Mouse (Mus musculus): Measurements from ENCODE around the gene Hnrnpl. TPM values are rescaled to one million over a fixed set of nuclear protein-coding genes. Genes with fewer than 3 reads are reported as not detected.
"Not testable (repeated sequence)": the region's sequence is repeated elsewhere in the genome, so short reads cannot be mapped to it uniquely, and the experiment has no call there.

Gene Hnrnpl
- polyA plus RNA-seq, 1 experiment from 2014 or later: 69.0 TPM

DNA sequence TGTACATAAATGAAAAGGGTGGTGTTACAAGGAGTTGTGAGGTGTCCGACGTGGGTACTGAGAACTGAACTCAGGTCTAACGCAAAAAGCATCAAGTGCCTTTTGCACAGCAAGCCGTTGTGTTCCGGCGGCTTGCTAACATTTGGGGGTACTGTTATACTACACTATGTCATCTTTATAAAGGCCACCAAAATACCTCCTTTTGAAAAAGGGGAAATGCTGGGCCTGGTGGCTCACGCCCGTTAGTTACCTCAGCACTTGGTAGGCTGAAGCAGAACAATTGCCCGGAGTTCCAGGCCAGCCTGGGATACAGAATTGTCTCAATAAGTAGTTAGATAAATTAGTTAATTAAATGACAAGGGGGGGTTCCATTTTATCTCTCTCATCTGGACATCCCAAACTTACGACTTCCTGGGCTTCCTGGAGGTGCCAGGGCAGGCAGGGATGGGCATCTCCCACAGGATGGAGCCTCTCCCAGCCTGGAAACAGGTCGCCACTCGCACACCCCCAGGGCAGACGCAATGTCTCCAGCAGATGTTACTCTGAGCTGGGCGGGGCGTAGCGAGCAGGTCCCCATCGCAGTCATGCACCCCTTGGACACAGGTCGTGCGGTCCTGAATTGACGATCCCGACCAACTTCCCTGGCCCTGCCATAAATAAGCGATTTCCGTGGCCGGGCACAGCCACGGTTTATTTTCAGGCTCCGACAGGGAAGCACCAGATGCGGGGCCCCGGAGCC lies 58.6 kb downstream of the Hnrnpl start:
- ATAC-seq (ENCODE audit: low read depth): no peak
- H3K4me2 ChIP-seq (ENCODE audit: low read depth, low read length): no peak overlapping the region; the same call in 1 of the 2 replicates
- 85% methylated on average over 28 of the region's 28 CpGs for WGBS (ENCODE audit: insufficient replicate concordance)
- H3K9ac ChIP-seq (ENCODE audit: low read depth, low read length): no peak overlapping the region
- no peak overlapping the region for H3K27ac ChIP-seq (ENCODE audit: low read length)
- H3K4me1 ChIP-seq (ENCODE audit: control insufficient read depth, low read depth, low read length): peaks cover 13% of the 10 kb centered on the region
- H3K27me3 ChIP-seq (ENCODE audit: control insufficient read depth, insufficient read depth, low read depth, low read length): no peaks in the 10 kb centered on the region
- no peak overlapping the region for H3K4me3 ChIP-seq (ENCODE audit: low read depth, low read length)
- no peaks in the 10 kb centered on the region for H3K9me3 ChIP-seq (replicated peaks; ENCODE audit: control insufficient read depth, low read length)
- no peaks in the 10 kb centered on the region for H3K36me3 ChIP-seq (ENCODE audit: control insufficient read depth, insufficient read depth)

DNA sequence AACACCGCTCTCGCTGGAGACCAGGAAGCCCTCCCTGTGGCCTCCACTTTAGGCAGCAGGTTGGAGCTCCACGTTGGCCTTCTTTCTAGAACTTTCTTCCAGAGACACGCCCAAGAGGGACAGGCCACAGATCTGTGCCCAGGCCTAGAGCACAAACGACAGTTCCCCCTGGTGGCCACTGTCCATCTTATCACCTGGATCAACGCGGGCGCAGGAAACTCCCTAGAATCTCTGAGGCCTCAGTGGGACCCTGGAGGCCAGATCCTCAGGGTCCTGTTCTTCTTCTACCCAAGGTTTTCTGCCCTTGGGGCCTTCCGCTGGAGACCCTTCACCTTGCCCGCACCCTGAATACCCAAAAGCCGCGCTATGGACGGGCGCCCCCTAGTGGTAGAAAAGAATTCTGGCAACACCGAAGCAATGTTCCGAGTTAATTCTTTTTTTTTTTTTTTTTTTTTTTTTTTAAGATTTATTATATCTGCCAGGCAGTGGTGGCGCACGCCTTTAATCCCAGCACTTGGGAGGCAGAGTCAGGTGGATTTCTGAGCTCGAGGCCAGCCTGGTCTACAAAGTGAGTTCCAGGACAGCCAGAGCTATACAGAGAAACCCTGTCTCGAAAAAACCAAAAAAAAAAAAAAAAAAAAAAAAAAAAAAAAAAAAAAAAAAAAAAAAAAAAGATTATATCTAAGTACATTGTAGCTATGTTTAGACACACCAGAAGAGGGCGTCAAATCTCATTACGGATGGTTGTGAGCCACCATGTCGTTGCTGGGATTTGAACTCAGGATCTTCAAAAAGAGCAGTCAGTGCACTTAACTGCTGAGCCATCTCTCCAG lies 59.4 kb downstream of the Hnrnpl start:
- peak overlapping the region; percentile 34 for H3K9ac ChIP-seq (ENCODE audit: low read depth, low read length)
- not testable (repeated sequence) for H3K9me3 ChIP-seq (replicated peaks; ENCODE audit: control insufficient read depth, low read length); H3K27me3 ChIP-seq (ENCODE audit: control insufficient read depth, insufficient read depth, low read depth, low read length); H3K27ac ChIP-seq (ENCODE audit: low read length); H3K36me3 ChIP-seq (ENCODE audit: control insufficient read depth, insufficient read depth)
- H3K4me2 ChIP-seq (ENCODE audit: low read depth, low read length): peak overlapping the region; percentile 49
- peak overlapping the region; percentile 22; the same call in 1 of the 2 replicates for H3K4me3 ChIP-seq (ENCODE audit: low read depth, low read length)
- peaks cover 13% of the 10 kb centered on the region for H3K4me1 ChIP-seq (ENCODE audit: control insufficient read depth, low read depth, low read length)
- 15% methylated on average over 23 of the region's 23 CpGs for WGBS (ENCODE audit: insufficient replicate concordance)
- peak; percentile 61 for ATAC-seq (ENCODE audit: low read depth)

DNA sequence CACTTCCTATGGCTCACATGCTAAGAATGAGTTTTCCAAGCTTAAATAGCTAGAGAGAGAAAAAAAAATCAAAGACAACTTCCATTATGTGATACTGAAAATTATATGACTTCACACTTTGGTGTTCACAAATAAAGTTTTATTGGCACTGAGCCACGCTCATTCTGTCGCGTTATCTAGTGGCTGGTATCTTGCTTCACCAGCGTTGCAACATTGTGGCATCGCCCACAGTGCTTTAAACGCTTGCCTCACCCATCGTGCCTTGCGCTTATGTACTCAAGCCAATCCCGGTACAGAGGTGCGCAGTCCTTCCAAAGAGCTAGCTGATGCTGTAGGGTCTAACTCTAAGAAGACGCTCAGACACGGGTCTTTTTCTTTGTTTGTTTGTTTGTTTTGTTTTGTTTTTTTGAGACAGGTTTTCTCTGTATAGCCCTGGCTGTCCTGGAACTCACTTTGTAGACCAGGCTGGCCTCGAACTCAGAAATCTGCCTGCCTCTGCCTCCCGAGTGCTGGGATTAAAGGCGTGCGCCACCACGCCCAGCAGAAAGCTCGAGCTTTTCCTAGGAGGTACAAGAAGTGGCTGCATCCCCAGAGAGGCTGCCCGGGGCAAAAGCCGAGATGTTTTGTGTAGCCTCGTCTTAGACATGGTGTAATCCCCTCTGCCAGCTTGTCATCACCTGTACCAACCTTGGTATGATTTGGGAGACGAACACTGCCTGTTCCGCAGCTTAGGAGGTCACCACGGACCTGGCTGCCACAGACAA lies 62.7 kb downstream of the Hnrnpl start:
- no peak overlapping the region for H3K4me2 ChIP-seq (ENCODE audit: low read depth, low read length)
- WGBS (ENCODE audit: insufficient replicate concordance): 63% methylated on average over 24 of the region's 24 CpGs
- ATAC-seq (ENCODE audit: low read depth): peak; percentile 43; the same call in 1 of the 2 replicates
- no peaks in the 10 kb centered on the region for H3K9me3 ChIP-seq (replicated peaks; ENCODE audit: control insufficient read depth, low read length)
- H3K27ac ChIP-seq (ENCODE audit: low read length): no peak overlapping the region
- H3K4me3 ChIP-seq (ENCODE audit: low read depth, low read length): no peak overlapping the region
- peaks cover 8% of the 10 kb centered on the region for H3K4me1 ChIP-seq (ENCODE audit: control insufficient read depth, low read depth, low read length)
- H3K36me3 ChIP-seq (ENCODE audit: control insufficient read depth, insufficient read depth): no peaks in the 10 kb centered on the region
- H3K9ac ChIP-seq (ENCODE audit: low read depth, low read length): no peak overlapping the region
- no peaks in the 10 kb centered on the region for H3K27me3 ChIP-seq (ENCODE audit: control insufficient read depth, insufficient read depth, low read depth, low read length)

Other genes starting within 250 kb of the Hnrnpl start
- gene Samd4b, start 210.4 kb upstream of the Hnrnpl start, polyA plus RNA-seq (2015; fragmentation: Nextera tagmentation; extraction: Ambion mirVana): 2.5 and 3.5 TPM in 2 replicates
- gene Pak4, start 210.4 kb upstream of the Hnrnpl start, polyA plus RNA-seq (2015; fragmentation: Nextera tagmentation; extraction: Ambion mirVana): 16.4 and 17.5 TPM in 2 replicates
- gene Acp7, start 177.2 kb upstream of the Hnrnpl start, polyA plus RNA-seq (2015; fragmentation: Nextera tagmentation; extraction: Ambion mirVana): not detected in 2 replicates
- 0.29 and 0.34 TPM in 2 replicates for gene Fbxo27, start 115.7 kb upstream of the Hnrnpl start, polyA plus RNA-seq (2015; fragmentation: Nextera tagmentation; extraction: Ambion mirVana)
- 1.0 and 1.3 TPM in 2 replicates for gene Fbxo17, start 91.7 kb upstream of the Hnrnpl start, polyA plus RNA-seq (2015; fragmentation: Nextera tagmentation; extraction: Ambion mirVana)
- 73.3 and 73.7 TPM in 2 replicates for gene Mrps12, start 66.7 kb upstream of the Hnrnpl start, polyA plus RNA-seq (2015; fragmentation: Nextera tagmentation; extraction: Ambion mirVana)
- gene Sars2, start 66.5 kb upstream of the Hnrnpl start, polyA plus RNA-seq (2015; fragmentation: Nextera tagmentation; extraction: Ambion mirVana): 10.5 and 11.2 TPM in 2 replicates
- not detected in 2 replicates for gene Ccer2, start 52.4 kb upstream of the Hnrnpl start, polyA plus RNA-seq (2015; fragmentation: Nextera tagmentation; extraction: Ambion mirVana)
- gene Sirt2, start 41.8 kb upstream of the Hnrnpl start, polyA plus RNA-seq (2015; fragmentation: Nextera tagmentation; extraction: Ambion mirVana): 24.1 and 28.0 TPM in 2 replicates
- 29.3 TPM in 2 replicates for gene Nfkbib, start 41.0 kb upstream of the Hnrnpl start, polyA plus RNA-seq (2015; fragmentation: Nextera tagmentation; extraction: Ambion mirVana)
- 8.1 and 8.7 TPM in 2 replicates for gene Rinl, start 19.6 kb upstream of the Hnrnpl start, polyA plus RNA-seq (2015; fragmentation: Nextera tagmentation; extraction: Ambion mirVana)
- 172 and 201 TPM in 2 replicates for gene Ech1, start 16.7 kb downstream of the Hnrnpl start, polyA plus RNA-seq (2015; fragmentation: Nextera tagmentation; extraction: Ambion mirVana)
- gene Lgals4, start 25.3 kb downstream of the Hnrnpl start, polyA plus RNA-seq (2015; fragmentation: Nextera tagmentation; extraction: Ambion mirVana): 6.2 and 22.3 TPM in 2 replicates
- gene Lgals7, start 55.3 kb downstream of the Hnrnpl start, polyA plus RNA-seq (2015; fragmentation: Nextera tagmentation; extraction: Ambion mirVana): 0.16 and 0.19 TPM in 2 replicates
- gene Capn12, start 72.9 kb downstream of the Hnrnpl start, polyA plus RNA-seq (2015; fragmentation: Nextera tagmentation; extraction: Ambion mirVana): 0.09 and 0.12 TPM in 2 replicates
- 130 and 137 TPM in 2 replicates for gene Actn4, start 153.8 kb downstream of the Hnrnpl start, polyA plus RNA-seq (2015; fragmentation: Nextera tagmentation; extraction: Ambion mirVana)
- 195 and 205 TPM in 2 replicates for gene Eif3k, start 173.3 kb downstream of the Hnrnpl start, polyA plus RNA-seq (2015; fragmentation: Nextera tagmentation; extraction: Ambion mirVana)
- 28.3 and 30.2 TPM in 2 replicates for gene Map4k1, start 173.5 kb downstream of the Hnrnpl start, polyA plus RNA-seq (2015; fragmentation: Nextera tagmentation; extraction: Ambion mirVana)